Mouse (Mus musculus) gastrocnemius, postnatal 25 days (tissue): ENCODE results near the gene Rnf31. TPM values are rescaled to one million over a fixed set of nuclear protein-coding genes. Genes with fewer than 3 reads are reported as not detected.

Experiments used
- DNase-seq: peaks from one replicate; pipeline ENCODE4 v3.0.0; 2022
- total RNA-seq, 2 experiments: library from RNA; stranded (reverse); gene quantifications; 1 replicate in 1 of 2; 2 replicates in 1 of 2; pipeline ENCODE4 v1.2.3; 2021

The Rnf31 gene
- total RNA-seq, 2 experiments from 2014 or later: 11.1 to 20.7 TPM

GRCm38 (mm10) chr14:55604823-55605222, 13.3 kb downstream of the Rnf31 start:
- DNase-seq: no peak

DNA sequence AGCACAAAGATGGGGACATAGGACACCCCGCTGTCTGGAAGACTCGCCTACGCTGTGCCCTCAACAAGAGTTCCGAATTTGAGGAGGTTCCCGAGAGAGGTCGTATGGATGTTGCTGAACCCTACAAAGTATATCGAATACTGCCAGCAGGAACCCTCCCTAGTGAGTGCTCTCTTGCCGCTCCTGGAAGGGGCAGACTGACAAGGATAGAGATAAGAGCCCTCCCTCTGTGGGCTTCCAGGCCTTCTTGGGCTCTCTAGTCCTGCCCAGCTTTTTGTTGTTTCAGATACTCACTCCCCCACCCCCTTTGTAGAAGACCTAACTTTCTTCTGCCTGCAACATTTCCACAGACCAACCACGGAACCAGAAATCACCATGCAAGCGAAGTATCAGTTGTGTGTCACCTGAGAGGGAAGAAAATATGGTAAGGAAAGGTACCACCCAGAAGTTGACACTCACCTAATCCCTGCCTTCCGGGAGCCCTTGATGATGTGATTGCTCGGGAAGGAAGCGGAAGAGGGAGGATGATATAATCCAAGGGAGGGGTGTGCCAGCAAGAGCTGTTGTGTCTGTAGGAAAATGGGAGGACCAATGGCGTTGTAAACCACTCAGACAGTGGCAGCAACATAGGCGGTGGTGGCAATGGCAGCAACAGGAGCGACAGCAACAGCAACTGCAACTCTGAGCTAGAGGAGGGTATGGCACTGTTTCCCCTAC, 14.4 kb downstream of the Rnf31 start:
- no peak for DNase-seq

DNA sequence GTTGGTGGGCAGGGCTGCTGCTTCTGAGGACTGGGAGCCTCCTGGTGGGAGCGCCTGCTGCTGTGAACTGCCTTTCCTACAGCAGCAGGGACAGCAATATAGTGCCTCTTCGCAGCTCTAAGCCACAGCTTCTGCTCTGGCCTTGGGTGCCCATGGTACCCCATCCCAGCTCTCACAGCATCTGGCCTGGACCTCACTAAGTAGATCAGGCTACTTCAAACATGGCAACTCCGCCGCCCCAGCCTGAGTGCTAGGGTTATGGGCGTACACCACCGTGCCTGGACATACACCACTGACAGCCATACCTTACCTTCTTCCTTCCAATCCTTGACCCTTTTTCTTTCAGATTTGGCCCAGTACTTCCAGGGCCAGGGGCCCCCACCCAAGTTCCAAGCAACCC, 16.8 kb downstream of the Rnf31 start:
- DNase-seq: no peak

GRCm38 (mm10) chr14:55613346-55613745, 21.8 kb downstream of the Rnf31 start:
- DNase-seq: no peak

DNA sequence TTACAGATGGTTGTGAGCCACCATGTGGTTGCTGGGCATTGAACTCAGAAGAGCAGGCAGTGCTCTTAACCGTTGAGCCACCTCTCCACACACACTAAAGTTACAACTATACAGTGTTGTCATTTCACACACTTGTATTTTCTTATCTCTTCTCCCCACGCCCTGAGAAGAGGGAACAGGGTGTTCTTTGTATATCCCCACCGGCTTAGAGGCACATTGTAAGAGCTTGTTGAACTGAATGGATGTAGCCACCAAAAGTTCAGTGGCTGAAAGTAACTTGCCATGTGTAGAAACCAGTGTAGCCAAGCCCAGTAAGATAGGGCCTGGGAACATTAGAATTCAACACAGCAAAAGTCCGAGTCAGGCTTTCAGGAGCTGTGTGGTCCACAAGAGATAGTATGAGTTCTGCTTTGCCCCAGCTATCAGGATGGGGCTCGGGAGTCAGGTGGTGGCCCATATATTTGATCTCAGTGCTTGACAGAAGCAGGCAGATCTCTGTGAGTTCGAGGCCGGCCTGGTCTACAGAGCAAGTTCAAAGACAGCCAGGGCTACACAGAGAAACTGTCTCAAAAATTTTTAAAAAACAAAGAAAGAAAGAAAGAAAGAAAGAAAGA, 23.2 kb downstream of the Rnf31 start:
- no peak for DNase-seq

GRCm38 (mm10) chr14:55615876-55616275, 24.4 kb downstream of the Rnf31 start:
- DNase-seq: no peak

- no peak for DNase-seq
These were observed 25.3 kb downstream of the Rnf31 start for GRCm38 (mm10) chr14:55616844-55617243.

GRCm38 (mm10) chr14:55617822-55618221, 26.3 kb downstream of the Rnf31 start, which contains the start of gene Rec8:
Rec8 (plus strand) TSS chr14:55618037.
- no peak for DNase-seq

GRCm38 (mm10) chr14:55618486-55619195, 27.1 kb downstream of the Rnf31 start:
- DNase-seq: no peak

- DNase-seq: no peak
These were observed 36.7 kb downstream of the Rnf31 start for GRCm38 (mm10) chr14:55628077-55628827.

DNA sequence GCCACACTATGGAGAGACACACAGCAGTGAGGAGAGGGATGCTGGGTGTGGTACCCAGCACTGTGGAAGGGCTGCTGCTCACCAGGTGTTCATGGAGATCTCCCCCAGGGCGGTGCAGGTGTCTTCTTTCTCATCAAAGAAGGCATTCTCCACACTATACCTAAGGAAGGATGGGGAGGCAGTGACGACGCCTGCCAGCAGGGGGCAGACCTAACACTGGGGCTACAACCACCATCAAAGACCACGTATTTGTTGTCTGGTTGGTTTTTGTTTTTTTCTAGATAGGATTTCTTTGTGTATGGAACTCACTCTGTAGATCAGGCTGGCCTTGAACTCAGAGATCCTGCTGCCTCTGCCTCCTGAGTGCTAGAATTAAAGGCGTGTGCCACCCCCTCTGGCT, 37.8 kb downstream of the Rnf31 start:
- no peak for DNase-seq

DNA sequence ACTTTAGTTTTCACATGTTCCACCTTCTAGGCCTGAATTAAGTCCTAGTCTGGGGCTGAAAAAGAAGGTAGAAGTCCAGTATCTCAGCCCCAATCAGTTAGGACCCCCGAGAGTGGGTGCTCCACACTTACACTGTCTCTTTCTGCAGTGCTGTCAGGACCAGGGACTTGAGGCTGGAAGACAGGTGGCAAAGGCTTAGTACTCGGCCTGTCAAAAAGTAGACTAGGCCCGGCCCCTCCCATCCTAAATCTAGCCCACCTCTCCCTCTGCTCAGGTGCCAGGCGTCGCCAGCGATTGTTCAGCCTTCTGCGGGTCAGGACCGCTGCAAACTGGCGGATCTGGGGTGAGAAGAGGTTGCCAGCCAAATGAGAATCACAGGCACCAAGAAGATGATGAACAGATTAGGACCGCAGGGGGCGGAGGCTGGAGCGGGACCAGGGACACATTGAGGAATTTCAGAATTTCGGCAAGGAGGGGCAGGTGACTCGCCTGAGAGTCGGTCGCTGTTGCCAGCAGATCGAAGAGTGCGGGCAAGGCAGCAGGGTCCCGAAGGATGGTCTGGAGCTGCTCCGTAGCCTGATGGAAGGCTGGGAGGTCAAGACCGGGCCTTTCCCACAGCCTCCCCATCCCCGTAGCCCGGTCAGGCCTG, 43.5 kb downstream of the Rnf31 start:
- peak; percentile 37 for DNase-seq

DNA sequence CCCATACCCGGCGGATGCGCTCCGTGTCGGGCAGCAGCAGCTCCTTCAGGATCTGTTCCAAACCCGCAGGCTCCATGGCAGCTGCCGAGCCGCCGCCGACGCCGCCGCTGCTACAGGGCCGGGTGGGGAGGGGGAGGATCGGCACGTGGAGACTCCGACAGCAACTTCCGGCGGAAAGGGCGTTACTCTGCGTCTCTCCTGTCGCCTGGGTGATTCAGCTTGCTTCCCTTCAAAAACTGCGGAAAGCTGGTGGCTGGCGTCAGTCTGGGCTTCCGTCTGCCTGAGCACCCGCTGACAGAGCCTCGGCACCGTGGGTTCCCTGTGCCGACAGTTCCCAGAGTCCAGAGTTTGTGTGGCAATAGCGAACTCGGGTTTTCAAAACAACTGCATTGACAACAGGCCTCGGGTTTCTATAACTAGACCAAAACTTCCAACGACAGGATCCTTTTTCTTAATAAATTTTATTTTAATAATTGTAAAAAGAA, 44.1 kb downstream of the Rnf31 start, which contains the start of gene Ipo4:
TSS of gene Ipo4 (minus strand) at position 435 of the 485 bp plus-strand sequence.
- DNase-seq: peak; percentile 87

GRCm38 (mm10) chr14:55637795-55638194, 46.3 kb downstream of the Rnf31 start, which contains the start of gene Gm49378:
Gm49378 (minus strand) TSS chr14:55637895.
- DNase-seq: no peak

DNA sequence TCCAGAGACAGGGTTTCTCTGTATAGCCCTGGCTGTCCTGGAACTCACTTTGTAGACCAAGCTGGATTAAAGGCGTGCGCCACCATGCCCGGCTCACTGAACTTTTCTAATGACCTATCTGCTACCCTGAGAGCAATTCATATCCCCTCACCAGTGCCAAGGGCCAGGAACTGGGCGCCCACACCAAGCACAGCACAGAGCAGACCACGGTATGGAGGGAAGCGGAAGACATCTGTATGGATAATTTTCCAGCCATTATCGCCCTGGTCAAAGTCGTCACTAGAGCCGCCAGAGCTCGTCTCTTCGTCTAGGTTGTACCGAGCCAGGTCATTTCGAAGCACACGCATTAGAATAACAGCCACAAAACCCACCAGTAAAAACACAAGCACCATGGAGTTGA, 49.3 kb downstream of the Rnf31 start:
- no peak for DNase-seq

DNA sequence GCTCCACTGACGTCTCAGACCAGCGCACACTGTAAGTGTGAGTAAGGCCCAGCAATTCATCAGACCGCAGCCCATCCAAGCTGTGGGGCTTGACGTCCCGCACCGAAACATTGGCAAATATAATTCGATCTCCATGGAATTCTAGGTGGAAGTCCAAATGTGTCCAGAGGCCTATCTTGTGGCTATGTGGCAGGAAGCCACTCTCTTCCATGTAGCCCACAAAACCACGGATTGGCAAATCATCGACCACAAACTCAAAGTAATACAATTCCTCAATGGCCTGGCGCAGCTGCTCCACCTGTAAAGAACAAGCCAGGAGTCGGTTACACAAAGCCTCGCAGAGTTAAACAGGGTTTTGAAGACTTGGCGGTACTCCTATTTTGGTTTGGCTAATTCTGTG, 49.8 kb downstream of the Rnf31 start:
- no peak for DNase-seq

- no peak for DNase-seq
These were observed 51.2 kb downstream of the Rnf31 start for GRCm38 (mm10) chr14:55642679-55643059.

GRCm38 (mm10) chr14:55643060-55643907, 51.8 kb downstream of the Rnf31 start, which contains the start of gene Tm9sf1:
Tm9sf1 (minus strand) TSS chr14:55643806.
- DNase-seq: peak; percentile 83

- no peak for DNase-seq
These were observed 52.9 kb downstream of the Rnf31 start for GRCm38 (mm10) chr14:55644261-55644888.

DNA sequence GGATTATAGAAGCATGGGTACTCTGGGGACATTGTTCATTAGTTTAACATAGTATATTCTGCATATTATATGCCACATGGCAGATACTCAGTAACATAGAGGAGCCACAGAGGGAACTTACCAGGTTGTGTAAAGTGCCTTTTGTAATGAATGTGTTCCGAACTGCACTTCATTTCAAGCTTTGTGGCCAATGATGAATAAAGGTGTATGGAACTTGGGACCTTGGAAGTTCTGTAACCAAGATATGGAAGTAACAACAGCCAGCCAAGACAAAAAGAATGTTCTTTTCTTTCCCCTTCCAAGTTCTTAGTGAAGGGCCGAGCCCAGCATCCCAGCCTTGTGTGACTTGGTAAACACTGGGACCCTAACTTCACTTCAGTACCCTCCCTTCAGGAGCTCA, 58.4 kb downstream of the Rnf31 start, which contains the start of gene Tssk4:
TSS of gene Tssk4 (plus strand) at position 301 of the 400 bp plus-strand sequence.
- no peak for DNase-seq
